Mouse (Mus musculus): ENCODE measurements around the gene Fam57b. TPM values are rescaled to one million over a fixed set of nuclear protein-coding genes. Genes with fewer than 3 reads are reported as not detected.
A peak's percentile ranks its signal among the peaks of the same experiment; 100 is the strongest.

Gene Fam57b
- polyA plus RNA-seq, 1 experiment from 2014 or later: 64.4 TPM

DNA sequence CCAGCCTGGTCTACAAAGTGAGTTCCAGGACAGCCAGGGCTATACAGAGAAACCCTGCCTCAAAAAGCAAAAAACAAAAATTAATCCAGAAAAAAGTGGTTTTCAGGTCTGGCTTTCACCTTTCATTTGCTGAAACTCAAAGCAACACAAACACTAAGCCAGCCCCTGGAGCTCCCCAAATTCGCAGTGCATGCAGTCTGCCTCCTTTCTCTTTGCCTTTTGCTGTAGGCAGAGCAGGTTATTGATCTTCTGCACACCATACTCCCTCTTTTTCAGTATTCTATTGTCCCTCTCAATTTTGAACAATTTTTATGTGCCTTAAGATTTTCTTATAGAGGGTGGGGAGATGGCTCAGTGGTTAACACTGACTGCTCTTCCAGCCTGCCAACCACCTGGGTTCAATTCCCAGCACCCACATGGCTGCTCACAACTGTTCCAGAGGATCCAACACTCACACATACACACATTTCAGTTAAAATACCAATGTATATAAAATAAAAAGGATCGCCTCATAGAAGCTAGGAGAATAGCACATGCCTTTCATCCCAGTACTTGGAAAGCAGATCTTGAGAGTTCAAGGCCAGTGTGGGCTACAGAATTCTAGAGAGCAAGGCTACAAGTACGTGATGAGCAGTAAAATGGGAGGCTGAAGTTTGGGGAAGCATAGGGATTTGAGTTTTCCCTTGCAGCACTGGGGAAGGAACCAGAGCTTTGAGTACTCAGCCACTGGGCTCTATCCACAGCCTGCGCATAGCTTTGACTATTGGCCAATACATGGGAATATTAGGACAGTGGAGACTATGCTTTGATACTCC is 3.8 kb upstream of the Fam57b start:
- Histone ChIP-seq H3K36me3 (ENCODE audit: control insufficient read depth, insufficient read depth, low read length) (peaks cover 37% of the 10 kb centered on the region), H3K4me1 (ENCODE audit: control insufficient read depth, insufficient read depth, low read length) (peaks cover 24% of the 10 kb centered on the region)
- WGBS: 74% methylated on average over 4 of the region's 4 CpGs

DNA sequence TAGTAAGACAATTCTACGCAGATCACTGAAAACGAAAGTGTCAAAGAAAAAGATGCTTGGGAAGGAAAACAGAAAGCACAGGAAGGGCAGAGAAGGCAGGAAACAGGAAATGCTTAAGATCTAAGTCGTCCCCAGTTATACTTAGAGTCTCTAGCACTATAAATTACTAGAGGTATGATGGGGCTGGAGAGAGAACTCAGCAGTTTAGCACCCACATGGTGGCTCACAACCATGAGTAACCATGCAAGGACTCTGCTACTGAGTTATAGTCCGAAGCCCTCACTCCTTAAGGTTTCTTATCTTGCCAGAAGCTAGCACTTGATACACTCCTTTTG is 3.2 kb upstream of the Fam57b start:
- Histone ChIP-seq H3K36me3 (ENCODE audit: control insufficient read depth, insufficient read depth, low read length) (peaks cover 35% of the 10 kb centered on the region), H3K9me3 (ENCODE audit: control insufficient read depth, low read length) (no peaks in the 10 kb centered on the region), H3K4me3 (ENCODE audit: low read depth, low read length) (no peak overlapping the region), H3K4me2 (ENCODE audit: low read depth, low read length) (no peak overlapping the region), H3K4me1 (ENCODE audit: control insufficient read depth, insufficient read depth, low read length) (peaks cover 24% of the 10 kb centered on the region), H3K27me3 (ENCODE audit: control insufficient read depth, insufficient read depth, low read length) (no peaks in the 10 kb centered on the region), H3K27ac (ENCODE audit: low read depth, low read length) (no peak overlapping the region), H3K9ac (replicated peaks; ENCODE audit: low read depth, low read length) (no peak overlapping the region)
- ATAC-seq (ENCODE audit: low read depth): no peak
- 72% methylated on average over 4 of the region's 4 CpGs for WGBS

More for the DNA sequence above, 3.8 kb upstream of the Fam57b start:
- Histone ChIP-seq H3K27me3 (ENCODE audit: control insufficient read depth, insufficient read depth, low read length) (no peaks in the 10 kb centered on the region), H3K4me3 (ENCODE audit: low read depth, low read length) (no peak overlapping the region), H3K4me2 (ENCODE audit: low read depth, low read length) (no peak overlapping the region), H3K27ac (ENCODE audit: low read depth, low read length) (no peak overlapping the region), H3K9ac (replicated peaks; ENCODE audit: low read depth, low read length) (no peak overlapping the region), H3K9me3 (ENCODE audit: control insufficient read depth, low read length) (no peaks in the 10 kb centered on the region)
- ATAC-seq (ENCODE audit: low read depth): no peak

DNA sequence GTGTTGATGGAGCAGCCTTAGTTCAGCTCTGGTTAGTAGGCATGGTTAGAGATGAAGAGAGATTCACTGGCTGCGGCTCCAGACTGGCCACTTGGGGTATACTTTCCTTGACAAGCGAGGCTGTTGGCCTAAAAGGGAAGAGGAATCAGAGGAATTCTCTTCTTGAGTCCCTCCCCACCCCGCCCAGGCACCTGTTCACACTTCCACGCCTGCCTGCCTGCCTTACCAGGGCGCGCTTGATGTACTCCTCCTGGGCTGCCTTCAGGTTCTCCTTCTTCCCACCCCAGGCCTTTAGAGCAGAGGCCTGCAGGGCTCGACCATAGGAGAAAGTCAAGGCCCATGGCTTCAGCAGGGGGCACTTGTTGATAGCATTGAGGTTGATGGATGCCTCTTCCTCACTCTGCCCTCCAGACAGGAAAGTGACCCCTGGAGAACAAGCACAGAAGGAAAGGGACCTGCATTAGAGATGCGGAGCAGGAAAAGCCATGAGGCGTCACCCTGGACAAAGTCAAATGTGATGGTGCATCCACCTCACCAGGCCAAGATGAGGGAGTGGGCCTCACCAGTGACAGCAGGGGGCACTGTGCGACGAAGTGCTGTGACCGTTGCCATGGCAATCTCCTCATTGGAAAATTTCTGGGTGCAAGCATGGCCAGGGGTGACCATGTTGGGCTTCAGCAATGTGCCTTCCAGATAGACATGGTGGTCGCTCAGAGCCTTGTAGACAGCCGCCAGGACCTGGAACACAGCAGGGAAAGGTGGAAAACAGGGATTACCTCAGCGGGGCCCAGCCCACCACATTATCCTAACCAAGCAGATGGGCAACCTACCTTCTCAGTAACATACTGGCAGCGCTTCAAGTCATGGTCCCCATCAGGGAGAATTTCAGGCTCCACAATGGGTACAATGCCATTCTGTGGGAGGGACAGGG is 1.8 kb upstream of the Fam57b start:
- no peak overlapping the region for H3K4me2 ChIP-seq (ENCODE audit: low read depth, low read length)
- H3K27me3 ChIP-seq (ENCODE audit: control insufficient read depth, insufficient read depth, low read length): no peaks in the 10 kb centered on the region
- WGBS: 83% methylated on average over 15 of the region's 16 CpGs
- no peaks in the 10 kb centered on the region for H3K9me3 ChIP-seq (ENCODE audit: control insufficient read depth, low read length)
- H3K4me1 ChIP-seq (ENCODE audit: control insufficient read depth, insufficient read depth, low read length): peaks cover 27% of the 10 kb centered on the region
- H3K4me3 ChIP-seq (ENCODE audit: low read depth, low read length): no peak overlapping the region
- H3K27ac ChIP-seq (ENCODE audit: low read depth, low read length): no peak overlapping the region
- ATAC-seq (ENCODE audit: low read depth): no peak
- peaks cover 26% of the 10 kb centered on the region for H3K36me3 ChIP-seq (ENCODE audit: control insufficient read depth, insufficient read depth, low read length)
- H3K9ac ChIP-seq (replicated peaks; ENCODE audit: low read depth, low read length): no peak overlapping the region

DNA sequence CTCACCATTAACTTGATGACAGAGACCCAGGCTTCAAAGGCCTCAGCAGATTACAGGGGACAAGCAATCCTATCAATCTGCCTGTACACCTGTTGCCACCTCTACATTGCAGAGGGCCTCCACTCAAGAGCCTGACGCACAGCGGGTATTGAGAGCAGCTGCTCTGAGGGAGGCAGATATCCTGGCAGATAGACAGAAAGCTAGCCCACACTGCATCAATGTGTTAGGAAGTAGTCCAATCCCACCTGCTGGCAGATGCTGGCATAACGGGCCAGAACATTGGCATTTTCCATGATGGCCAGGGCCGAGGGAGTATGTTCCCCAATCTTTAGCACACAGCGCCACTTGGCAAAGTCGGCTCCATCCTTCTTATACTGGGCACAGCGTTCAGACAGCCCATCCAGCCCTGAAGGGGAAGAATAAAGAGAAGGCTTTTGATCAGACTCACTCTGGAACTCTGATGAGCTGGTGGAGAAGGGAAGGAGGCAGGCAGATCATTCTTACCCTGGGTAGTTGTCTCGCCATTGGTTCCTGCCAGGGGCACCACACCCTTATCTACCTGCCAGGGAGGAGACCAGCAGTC is 1.0 kb upstream of the Fam57b start:
- H3K9ac ChIP-seq (replicated peaks; ENCODE audit: low read depth, low read length): no peak overlapping the region
- H3K36me3 ChIP-seq (ENCODE audit: control insufficient read depth, insufficient read depth, low read length): peaks cover 26% of the 10 kb centered on the region
- ATAC-seq (ENCODE audit: low read depth): no peak
- H3K9me3 ChIP-seq (ENCODE audit: control insufficient read depth, low read length): no peaks in the 10 kb centered on the region
- no peak overlapping the region for H3K4me3 ChIP-seq (ENCODE audit: low read depth, low read length)
- H3K4me1 ChIP-seq (ENCODE audit: control insufficient read depth, insufficient read depth, low read length): peaks cover 20% of the 10 kb centered on the region
- 70% methylated on average over 8 of the region's 8 CpGs for WGBS
- no peak overlapping the region for H3K27ac ChIP-seq (ENCODE audit: low read depth, low read length)
- no peaks in the 10 kb centered on the region for H3K27me3 ChIP-seq (ENCODE audit: control insufficient read depth, insufficient read depth, low read length)
- H3K4me2 ChIP-seq (ENCODE audit: low read depth, low read length): peak overlapping the region; percentile 90; the same call in 1 of the 2 replicates

DNA sequence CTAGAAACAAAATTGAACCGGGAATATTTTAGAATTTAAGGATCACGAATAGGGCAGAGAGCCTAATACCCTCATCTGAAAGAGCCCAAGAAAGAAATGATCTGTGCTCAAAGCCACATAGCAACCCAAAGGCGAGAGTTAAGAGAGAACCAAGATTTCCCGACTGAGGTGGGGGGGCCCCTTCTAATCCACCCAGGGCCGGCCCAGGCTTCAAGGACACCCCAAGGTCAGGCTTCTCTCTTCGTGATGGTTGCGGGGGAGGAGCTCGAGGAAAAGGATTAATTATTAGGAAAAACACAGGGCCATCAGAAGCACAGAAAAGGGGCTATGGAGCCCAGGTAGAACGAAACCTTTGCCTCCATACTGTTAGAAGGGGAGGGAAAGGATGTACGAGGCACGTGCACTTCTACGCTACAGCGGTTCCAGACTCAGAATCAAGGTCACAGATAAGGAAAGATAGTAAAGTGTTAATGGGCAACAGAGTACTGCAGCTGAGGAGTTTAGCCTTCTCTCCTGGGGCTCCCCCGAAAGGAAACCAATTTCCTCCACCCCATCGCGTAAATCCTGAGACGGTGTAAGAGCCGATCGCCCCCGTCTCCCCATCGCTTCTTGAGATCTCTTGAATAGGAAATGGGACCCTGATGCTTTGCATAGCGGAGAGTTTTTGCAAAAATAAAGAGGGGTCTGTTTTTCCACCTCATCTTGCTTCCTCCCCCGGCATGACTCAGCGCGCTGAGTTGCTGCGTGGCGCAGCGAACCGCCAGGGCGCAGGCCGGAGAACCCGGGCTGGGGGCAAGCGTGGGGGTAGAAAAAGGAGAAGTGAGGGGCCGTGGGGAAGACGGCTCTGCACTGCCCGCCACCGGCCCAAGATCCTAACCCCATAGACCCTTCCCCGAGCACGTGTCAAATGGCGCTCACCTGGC is 920 bp downstream of the Fam57b start:
- Histone ChIP-seq H3K9ac (replicated peaks; ENCODE audit: low read depth, low read length) (peak overlapping the region; percentile 87), H3K4me3 (ENCODE audit: low read depth, low read length) (peak overlapping the region; percentile 81), H3K27ac (ENCODE audit: low read depth, low read length) (peak overlapping the region; percentile 95), H3K4me1 (ENCODE audit: control insufficient read depth, insufficient read depth, low read length) (peaks cover 19% of the 10 kb centered on the region), H3K27me3 (ENCODE audit: control insufficient read depth, insufficient read depth, low read length) (no peaks in the 10 kb centered on the region), H3K9me3 (ENCODE audit: control insufficient read depth, low read length) (no peaks in the 10 kb centered on the region), H3K36me3 (ENCODE audit: control insufficient read depth, insufficient read depth, low read length) (peaks cover 26% of the 10 kb centered on the region), H3K4me2 (ENCODE audit: low read depth, low read length) (peak overlapping the region; percentile 90)
- ATAC-seq (ENCODE audit: low read depth): no peak
- WGBS: under 1% methylated on average over 40 of the region's 40 CpGs

GRCm38 (mm10) chr7:126799050-126799467 is 1.6 kb downstream of the Fam57b start:
- Histone ChIP-seq H3K9me3 (ENCODE audit: control insufficient read depth, low read length) (no peaks in the 10 kb centered on the region), H3K4me1 (ENCODE audit: control insufficient read depth, insufficient read depth, low read length) (peaks cover 19% of the 10 kb centered on the region), H3K27me3 (ENCODE audit: control insufficient read depth, insufficient read depth, low read length) (no peaks in the 10 kb centered on the region), H3K27ac (ENCODE audit: low read depth, low read length) (peak overlapping the region; percentile 95), H3K4me3 (ENCODE audit: low read depth, low read length) (peak overlapping the region; percentile 81), H3K36me3 (ENCODE audit: control insufficient read depth, insufficient read depth, low read length) (peaks cover 25% of the 10 kb centered on the region), H3K4me2 (ENCODE audit: low read depth, low read length) (peak overlapping the region; percentile 90), H3K9ac (replicated peaks; ENCODE audit: low read depth, low read length) (peak overlapping the region; percentile 87)
- WGBS: under 1% methylated on average over 29 of the region's 36 CpGs
- ATAC-seq (ENCODE audit: low read depth): peak; percentile 96

GRCm38 (mm10) chr7:126799468-126800268 is 2.2 kb downstream of the Fam57b start:
- Histone ChIP-seq H3K36me3 (ENCODE audit: control insufficient read depth, insufficient read depth, low read length) (peaks cover 22% of the 10 kb centered on the region), H3K9ac (replicated peaks; ENCODE audit: low read depth, low read length) (peak overlapping the region; percentile 87), H3K27me3 (ENCODE audit: control insufficient read depth, insufficient read depth, low read length) (no peaks in the 10 kb centered on the region), H3K4me1 (ENCODE audit: control insufficient read depth, insufficient read depth, low read length) (peaks cover 19% of the 10 kb centered on the region), H3K4me2 (ENCODE audit: low read depth, low read length) (peak overlapping the region; percentile 90), H3K27ac (ENCODE audit: low read depth, low read length) (peak overlapping the region; percentile 95), H3K4me3 (ENCODE audit: low read depth, low read length) (peak overlapping the region; percentile 81), H3K9me3 (ENCODE audit: control insufficient read depth, low read length) (no peaks in the 10 kb centered on the region)
- ATAC-seq (ENCODE audit: low read depth): peak; percentile 93
- 2% methylated on average over 38 of the region's 38 CpGs for WGBS
